Mouse (Mus musculus) adrenal gland (tissue): Measurements from ENCODE around the gene Gata3.

Source experiments
- intact Hi-C: fragments of 180-260 bp; cut with DNase I; formaldehyde crosslinking; loops from one replicate; pipeline ENCODE4 v1.15.1; 2025

Gene Gata3

DNA sequence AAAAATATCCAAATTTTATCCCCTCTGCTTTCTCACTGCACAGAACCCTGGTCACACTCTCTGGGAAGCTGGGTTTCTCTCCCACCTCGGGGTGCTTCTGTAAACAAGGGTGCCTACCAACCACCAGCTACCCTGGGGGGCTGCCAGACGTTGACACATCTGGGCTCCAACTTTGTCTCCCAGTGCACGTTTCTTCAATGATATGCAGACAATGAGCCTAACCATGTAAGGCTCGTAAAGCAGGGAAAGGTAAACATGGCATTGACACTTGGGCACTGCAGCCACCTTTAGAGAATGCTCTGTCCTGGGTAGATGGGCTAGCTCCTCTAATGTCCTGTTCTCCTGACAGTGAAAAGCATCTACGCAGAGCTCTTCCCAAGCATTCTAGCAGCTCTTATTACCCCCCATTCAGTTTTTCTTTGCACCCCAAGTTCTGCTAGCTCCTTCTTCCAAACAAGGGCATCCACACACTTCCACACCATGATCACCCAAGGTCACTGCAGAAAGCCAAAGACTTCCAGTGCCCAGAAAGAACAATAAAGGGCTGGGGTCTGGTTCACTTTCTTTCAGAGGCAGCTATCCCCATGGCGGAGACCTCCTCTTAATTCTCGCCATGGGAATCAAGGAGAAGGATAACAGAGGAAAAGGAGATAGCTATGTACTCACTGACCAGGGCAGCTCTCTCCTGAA is 2.8 kb downstream of the Gata3 start:
- intact Hi-C loops = loop anchor here (5.0 to 10.0 kb wide), 3 partner anchors 120 to 1212 kb away; no protein-coding TSS in a partner anchor

DNA sequence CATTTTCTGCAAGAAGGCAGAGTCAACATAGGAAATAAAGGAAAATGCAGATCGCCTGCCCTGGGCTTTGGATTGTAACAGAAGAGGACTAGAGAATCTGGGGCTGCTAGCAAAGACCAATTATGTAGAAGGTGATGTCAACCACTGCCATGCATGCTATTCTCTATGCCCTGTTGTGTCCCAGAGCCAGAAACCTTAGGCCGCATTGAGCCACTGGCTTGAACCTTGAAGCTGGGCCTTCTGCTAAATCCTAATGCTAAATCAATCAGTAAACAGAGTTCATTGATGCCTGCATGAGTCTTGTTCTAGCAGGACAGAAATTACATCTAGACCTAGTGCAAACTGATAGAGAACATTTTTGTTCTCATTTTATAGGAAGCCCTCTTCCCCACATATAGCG is 3.8 kb downstream of the Gata3 start:
- intact Hi-C loops = loop anchor here (5.0 to 10.0 kb wide), 3 partner anchors 121 to 1211 kb away; no protein-coding TSS in a partner anchor

DNA sequence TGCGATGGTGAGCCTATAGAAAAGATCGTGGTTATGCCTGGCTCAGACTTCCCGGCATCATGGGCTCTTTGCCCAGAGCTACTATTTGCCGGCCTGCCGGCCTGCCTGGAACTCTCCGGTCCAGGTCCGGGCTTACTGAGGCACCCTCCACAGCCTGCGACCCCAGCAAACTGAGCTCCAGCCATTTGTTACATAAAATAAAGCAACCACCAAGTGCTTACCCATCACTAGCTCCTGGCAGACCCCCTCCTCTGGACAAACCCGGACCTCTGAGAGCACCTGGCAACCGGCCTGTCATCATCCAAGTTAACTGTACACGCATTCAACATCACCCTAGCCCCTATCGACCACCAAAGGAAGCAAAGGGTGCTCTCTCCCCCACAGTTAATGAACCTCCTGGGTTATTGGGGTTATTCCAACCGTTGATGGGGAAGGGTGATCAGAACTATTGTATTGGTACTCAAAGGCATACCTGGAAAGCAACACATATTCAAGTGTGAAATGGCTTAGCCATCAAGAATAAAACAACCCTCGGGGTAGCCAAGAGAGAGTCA is 4.5 kb downstream of the Gata3 start:
- intact Hi-C loops = loop anchor here (5.0 to 10.0 kb wide), 3 partner anchors 122 to 1210 kb away; no protein-coding TSS in a partner anchor

GRCm38 (mm10) chr2:9884533-9885216 is 5.2 kb downstream of the Gata3 start:
- intact Hi-C loops = loop anchor here (5.0 to 10.0 kb wide), 3 partner anchors 123 to 1210 kb away; no protein-coding TSS in a partner anchor

- intact Hi-C loops = loop anchor here (10.0 kb wide), 2 partner anchors 1129 to 1209 kb away; no protein-coding TSS in a partner anchor
Observed at GRCm38 (mm10) chr2:9883803-9884532, 5.9 kb downstream of the Gata3 start.

- intact Hi-C loops = loop anchor here (10.0 kb wide), 2 partner anchors 1128 to 1208 kb away; no protein-coding TSS in a partner anchor
Observed at GRCm38 (mm10) chr2:9882926-9883802, 6.7 kb downstream of the Gata3 start.

DNA sequence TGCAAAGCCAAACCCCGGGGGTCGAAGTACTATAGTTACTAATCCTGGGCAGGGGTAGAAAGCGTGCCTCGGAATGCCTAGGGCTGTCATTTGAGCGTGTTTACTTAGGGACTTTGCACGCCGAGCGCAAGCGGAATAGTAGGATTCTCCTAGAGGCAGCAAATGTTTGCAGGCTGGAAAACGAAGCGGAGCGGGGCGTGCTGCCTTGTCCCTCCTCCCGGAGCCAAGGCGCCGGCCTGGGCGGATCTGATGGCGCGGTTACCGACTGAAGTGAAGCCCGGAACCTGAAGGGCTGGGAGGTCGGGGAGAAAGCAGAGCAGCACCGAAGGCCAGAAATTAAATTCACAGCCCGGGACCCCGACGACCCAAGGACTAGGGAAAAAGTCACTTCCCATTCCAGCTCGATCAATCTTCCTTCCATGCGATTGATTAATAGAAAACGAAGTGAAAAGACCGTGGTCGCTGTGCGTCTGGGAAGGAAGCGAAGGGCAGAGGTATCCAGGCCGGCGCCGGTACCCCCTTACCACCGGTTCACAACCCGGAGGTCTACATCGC is 7.4 kb downstream of the Gata3 start:
- intact Hi-C loops = loop anchor here (10.0 kb wide), 2 partner anchors 1128 to 1208 kb away; no protein-coding TSS in a partner anchor

DNA sequence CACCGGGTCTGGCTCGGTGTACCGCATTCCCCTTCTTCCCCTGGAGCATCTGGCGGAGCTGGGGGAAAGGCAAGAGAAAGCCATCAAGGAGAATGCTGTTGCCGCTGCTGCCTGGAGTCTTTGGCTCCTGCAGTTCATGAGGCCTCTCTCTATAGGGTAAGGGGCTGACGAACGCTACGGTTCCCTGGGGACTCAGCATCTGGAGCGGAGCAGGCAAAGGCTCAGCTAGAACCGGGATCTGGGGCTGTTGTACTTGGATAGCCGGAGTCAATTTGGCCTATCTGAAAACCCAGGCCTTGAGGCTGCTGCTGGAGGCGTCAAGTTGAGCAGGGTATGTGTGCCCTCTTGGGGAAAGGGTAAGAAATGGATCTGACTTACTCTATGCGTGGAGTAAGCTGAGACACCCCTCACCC is 8.2 kb downstream of the Gata3 start:
- intact Hi-C loops = loop anchor here (10.0 kb wide), 2 partner anchors 1127 to 1207 kb away; no protein-coding TSS in a partner anchor

- intact Hi-C loops = loop anchor here (10.0 kb wide), 2 partner anchors 1126 to 1206 kb away; no protein-coding TSS in a partner anchor
Observed at GRCm38 (mm10) chr2:9881051-9881591, 8.7 kb downstream of the Gata3 start, which contains the start of gene 4930412O13Rik. Gene 4930412O13Rik, plus strand, starts transcription at chr2:9881252.

DNA sequence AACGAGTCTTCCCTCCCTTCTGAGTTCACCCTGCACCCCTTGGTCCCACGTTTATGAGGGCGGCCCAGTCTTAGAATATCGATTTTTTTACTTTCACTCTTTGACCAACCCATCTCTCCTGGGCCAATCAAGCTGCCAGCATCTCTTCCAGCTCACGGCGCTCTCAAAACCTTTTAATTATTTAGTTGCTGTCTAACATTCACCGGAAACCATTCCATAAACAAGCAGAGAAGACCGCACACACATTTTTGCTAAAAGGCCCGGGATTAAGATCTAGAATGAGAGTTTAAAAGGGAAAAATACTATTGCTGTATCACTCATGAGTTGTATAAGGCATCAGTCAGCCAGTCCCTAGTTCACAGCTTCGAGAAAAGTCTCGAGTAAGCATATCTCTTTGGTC is 9.6 kb downstream of the Gata3 start:
- intact Hi-C loops = loop anchor here (10.0 kb wide), 2 partner anchors 1125 to 1205 kb away; no protein-coding TSS in a partner anchor

DNA sequence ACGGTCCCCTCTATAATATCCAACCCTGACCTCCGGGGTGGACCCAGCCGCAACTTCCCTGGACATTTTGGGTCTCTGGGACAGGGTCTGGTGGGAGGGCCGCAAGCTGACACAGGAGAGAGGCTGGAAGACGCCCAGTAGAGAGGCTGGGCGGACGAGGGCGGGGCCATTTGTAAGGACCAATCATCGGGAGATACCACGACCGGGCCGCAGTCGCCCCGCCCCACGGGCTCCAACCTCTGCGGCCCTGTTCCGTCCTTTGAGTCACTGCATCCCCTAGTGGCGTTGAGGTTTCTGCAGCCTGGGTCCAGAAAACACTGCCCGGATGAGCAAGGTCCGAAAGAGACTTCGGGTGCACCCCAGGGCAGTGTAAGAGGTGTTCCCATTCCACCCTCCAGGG is 10.3 kb downstream of the Gata3 start:
- intact Hi-C loops = no loop called here

GRCm38 (mm10) chr2:9879092-9879491 is 10.7 kb downstream of the Gata3 start:
- intact Hi-C loops = no loop called here

GRCm38 (mm10) chr2:9878564-9879081 is 11.2 kb downstream of the Gata3 start:
- intact Hi-C loops = no loop called here

- intact Hi-C loops = no loop called here
Observed at GRCm38 (mm10) chr2:9877966-9878563, 11.8 kb downstream of the Gata3 start.

DNA sequence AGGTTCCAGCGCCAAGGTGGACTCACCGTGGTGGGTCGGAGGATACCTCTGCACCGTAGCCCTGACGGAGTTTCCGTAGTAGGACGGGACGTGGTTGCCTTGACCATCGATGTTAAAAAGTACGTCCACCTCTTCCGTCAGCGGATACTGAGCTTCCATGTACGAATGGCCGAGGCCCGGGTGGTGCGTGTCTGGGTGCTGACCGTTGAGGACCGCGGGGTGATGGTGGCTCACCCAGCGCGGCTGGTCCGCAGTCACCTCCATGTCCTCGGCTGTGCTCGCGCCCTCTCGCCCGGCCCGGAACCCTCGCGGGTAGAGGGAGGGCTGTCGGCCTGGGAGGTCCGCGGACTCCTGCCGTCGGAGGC is 12.5 kb downstream of the Gata3 start:
- intact Hi-C loops = no loop called here

GRCm38 (mm10) chr2:9876621-9877325 is 13.1 kb downstream of the Gata3 start:
- intact Hi-C loops = no loop called here

- intact Hi-C loops = no loop called here
Observed at GRCm38 (mm10) chr2:9875676-9876357, 14.0 kb downstream of the Gata3 start.

GRCm38 (mm10) chr2:9875220-9875619 is 14.6 kb downstream of the Gata3 start:
- intact Hi-C loops = no loop called here
